ENCODE assay signal across 7 mouse cellular contexts in the genomic region with DNA sequence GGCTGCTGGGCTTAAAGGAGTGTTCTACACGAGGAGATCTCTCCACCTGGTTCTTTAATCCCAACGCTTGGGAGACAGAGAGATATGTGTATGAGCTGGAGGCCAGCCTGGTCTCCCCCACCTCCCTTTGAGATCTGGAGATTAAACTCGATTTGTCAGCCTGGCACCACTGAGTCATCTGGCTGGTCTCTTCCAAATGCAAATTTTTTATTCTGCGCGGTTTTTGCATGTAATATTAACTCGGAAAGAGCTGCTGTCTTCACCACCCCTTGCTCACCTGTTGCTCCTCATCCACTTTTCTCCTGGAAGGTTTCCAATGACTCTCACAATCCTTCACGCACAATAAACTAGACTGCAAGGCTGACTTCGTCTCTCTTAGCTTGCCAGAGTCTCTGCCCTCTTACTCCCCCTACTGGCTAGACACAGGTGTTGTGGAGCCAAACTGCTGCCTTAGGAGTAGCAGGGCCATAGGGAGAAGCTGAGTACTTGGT. TPM values are rescaled to one million over a fixed set of nuclear protein-coding genes. Genes with fewer than 3 reads are reported as not detected.
A peak's percentile ranks its signal among the peaks of the same experiment; 100 is the strongest.
DNase-seq lines count a peak whose midpoint lies in the region; ATAC-seq and TF ChIP-seq lines count a peak whose summit lies in the region.

A gene (minus strand): TSS at position 331 of the 491 bp plus-strand sequence.

- H3K4me3 ChIP-seq in brown adipose tissue, adult 24 weeks (ENCODE audit: insufficient read depth, low read depth, low read length), result no peak within 1 kb of the TSS
- H3K4me3 ChIP-seq in forebrain, embryonic 10.5 days, result peak within 1 kb of the TSS; percentile 31
- H3K4me3 ChIP-seq in layer of hippocampus, adult 2 months, result peak within 1 kb of the TSS; percentile 31; the same call in 1 of the 2 replicates
- no peak within 1 kb of the TSS for H3K4me3 ChIP-seq in lung, postnatal 0 days (ENCODE audit: low read depth, low read length)

- WGBS in forebrain, embryonic 10.5 days, result 10% methylated on average over 8 of the region's 8 CpGs
- 9% methylated on average over 8 of the region's 8 CpGs for WGBS in lung, postnatal 0 days

- ATAC-seq in lung, postnatal 0 days, result peak; percentile 34; the same call in 1 of the 2 replicates

- no peak within 1 kb of the TSS; the same call in 1 of the 2 replicates for H3K4me2 ChIP-seq in lung, postnatal 0 days (replicated peaks; ENCODE audit: low read depth, low read length)

- DNase-seq in NIH3T3 (ENCODE audit: low read depth), result peak; percentile 92
- peak; percentile 67 for DNase-seq in forebrain, embryonic 10.5 days (ENCODE audit: extremely low spot score, low spot score)
- peak; percentile 57 to 58 for DNase-seq in heart, postnatal 36 days
- DNase-seq in layer of hippocampus, adult 2 months (ENCODE audit: low spot score in 2 of 2), result peak; percentile 61 to 75
- peak; percentile 89 for DNase-seq in lung, postnatal 0 days (ENCODE audit: low spot score)
- DNase-seq in retina, embryonic 14.5 days (ENCODE audit: low spot score), result peak; percentile 90

- H3K4me1 ChIP-seq in brown adipose tissue, adult 24 weeks (ENCODE audit: control insufficient read depth, insufficient read depth, insufficient read length, low read length), result 0 out of 2 replicates have a peak, but pooled peaks cover 6% of the 10 kb centered on the region
- peaks cover 31% of the 10 kb centered on the region for H3K4me1 ChIP-seq in forebrain, embryonic 10.5 days
- H3K4me1 ChIP-seq in lung, postnatal 0 days (ENCODE audit: insufficient read depth, low read depth, low read length), result peaks cover 4% of the 10 kb centered on the region; the same call in 1 of the 2 replicates

- 0 out of 2 replicates have a peak within 1 kb of the TSS, but pooled peaks have one; percentile 14 for H3K27ac ChIP-seq in brown adipose tissue, adult 24 weeks (replicated peaks; ENCODE audit: low read depth, low read length)
- 0 out of 2 replicates have a peak within 1 kb of the TSS, but pooled peaks have one; percentile 51 for H3K27ac ChIP-seq in forebrain, embryonic 10.5 days
- H3K27ac ChIP-seq in layer of hippocampus, adult 2 months, result peak within 1 kb of the TSS; percentile 39; the same call in 1 of the 2 replicates
- no peak within 1 kb of the TSS for H3K27ac ChIP-seq in lung, postnatal 0 days (ENCODE audit: low read length)

- H3K36me3 ChIP-seq in forebrain, embryonic 10.5 days (replicated peaks), result no peaks in the 10 kb centered on the region
- no peaks in the 10 kb centered on the region for H3K36me3 ChIP-seq in lung, postnatal 0 days (ENCODE audit: insufficient read depth, low read length)

- H3K27me3 ChIP-seq in forebrain, embryonic 10.5 days (ENCODE audit: poor library complexity, severe bottlenecking), result no peaks in the 10 kb centered on the region
- no peaks in the 10 kb centered on the region for H3K27me3 ChIP-seq in lung, postnatal 0 days (replicated peaks; ENCODE audit: insufficient read depth, low read length)

- peak; percentile 90 for TF ChIP-seq CTCF in layer of hippocampus, adult 2 months (conservative IDR thresholded peaks at IDR 0.05)
- TF ChIP-seq CTCF in lung, postnatal 0 days (IDR thresholded peaks at IDR 0.05), result peak; percentile 94

- intact Hi-C loops in heart, postnatal 36 days (cut with DNase I), result no loop called here

- no peaks in the 10 kb centered on the region for H3K9me3 ChIP-seq in forebrain, embryonic 10.5 days
- H3K9me3 ChIP-seq in lung, postnatal 0 days (ENCODE audit: low read length), result no peaks in the 10 kb centered on the region

- no peak within 1 kb of the TSS for H3K9ac ChIP-seq in lung, postnatal 0 days (replicated peaks; ENCODE audit: low read depth)

- no peak for TF ChIP-seq EP300 in lung, postnatal 0 days (IDR thresholded peaks at IDR 0.05)

RNA-seq across cellular contexts. Expression of the gene that starts here (rescaled TPM):
- polyA plus RNA-seq in brown adipose tissue, adult 24 weeks (2012; ENCODE audit: insufficient read depth, insufficient read length, missing spikeins), result 549 and 708 TPM in 2 replicates
- polyA plus RNA-seq in forebrain, embryonic 10.5 days (2016; fragmentation: Nextera tagmentation; extraction: Ambion mirVana), result 45.9 and 51.2 TPM in 2 replicates
- 100 to 1,000 TPM; 289 to 298 TPM for total RNA-seq in heart, postnatal 36 days (2021)
- 100 to 1,000 TPM; 213 to 224 TPM for total RNA-seq in layer of hippocampus, adult 2 months (2021)
- polyA plus RNA-seq in lung, postnatal 0 days (2015; fragmentation: Nextera tagmentation; extraction: Ambion mirVana), result 118 and 120 TPM in 2 replicates

Comparison
In these comparisons a context has a peak if more than half of its experiments do, and no peak if none do; other contexts are left out.
1. H3K4me3 ChIP-seq: peak in forebrain, embryonic 10.5 days (single experiment) and layer of hippocampus, adult 2 months (single experiment); none in brown adipose tissue, adult 24 weeks (single experiment) and lung, postnatal 0 days (single experiment).
2. Peak in every context shown above with its lines, with median percentiles within 50 percentile points of each other: DNase-seq.